In genomic region chr16:92610464-92610863, GRCm38 (mm10) we compare ENCODE assay signal across 17 mouse cellular contexts.
A peak's percentile ranks its signal among the peaks of the same experiment; 100 is the strongest.
DNase-seq lines count a peak whose midpoint lies in the region; ATAC-seq and TF ChIP-seq lines count a peak whose summit lies in the region.
"Had no signal": no experiment of that assay in that cellular context is flagged by ENCODE, and none has a peak within 500 bp of the region (broad histone marks: within the 10 kb centered on the region; RNA-seq: fewer than 3 reads in every experiment).

No protein-coding gene starts in this region.

- peaks cover 44% of the 10 kb centered on the region for H3K4me1 ChIP-seq in forebrain, embryonic 13.5 days
- H3K4me1 ChIP-seq in forebrain, postnatal 0 days (ENCODE audit: insufficient read depth): peaks cover 3% of the 10 kb centered on the region; the same call in 1 of the 2 replicates
- 0 out of 2 replicates have a peak, but pooled peaks cover 5% of the 10 kb centered on the region for H3K4me1 ChIP-seq in intestine, postnatal 0 days (replicated peaks; ENCODE audit: control insufficient read depth, insufficient read depth, low read length)
- H3K4me1 ChIP-seq in small intestine, adult 2 months (ENCODE audit: control insufficient read depth, insufficient read depth, insufficient read length, low read length): peaks cover 29% of the 10 kb centered on the region

- TF ChIP-seq POLR2A in small intestine, adult 2 months (IDR thresholded peaks at IDR 0.05; ENCODE audit: low read depth, low read length): no peak

- DNase-seq in forebrain, postnatal 0 days: no peak
- DNase-seq in retina, adult 2 months (ENCODE audit: low read depth, low spot score): peak; percentile 47
- DNase-seq in retina, embryonic 14.5 days (ENCODE audit: low spot score): no peak
- DNase-seq in adrenal gland, adult 18-20 months (ENCODE audit: low spot score in 2 of 2): no peak
- DNase-seq in adrenal gland, adult (ENCODE audit: inconsistent age in 2 of 2, low spot score in 1 of 2): no peak
- DNase-seq: adrenal gland, adult 2 months; kidney, adult 8-10 months; kidney, postnatal 25 days; liver; lung, adult 18-20 months; lung, postnatal 36 days; right cerebral cortex, postnatal 25 days had no signal

- H3K9me3 ChIP-seq in forebrain, embryonic 13.5 days (replicated peaks): no peaks in the 10 kb centered on the region
- H3K9me3 ChIP-seq in forebrain, postnatal 0 days (ENCODE audit: low read length): no peaks in the 10 kb centered on the region
- no peaks in the 10 kb centered on the region for H3K9me3 ChIP-seq in intestine, postnatal 0 days (ENCODE audit: control insufficient read depth)
- H3K9me3 ChIP-seq: stomach, embryonic 15.5 days had no signal

- H3K36me3 ChIP-seq in forebrain, embryonic 13.5 days (ENCODE audit: poor library complexity, severe bottlenecking): no peaks in the 10 kb centered on the region
- no peaks in the 10 kb centered on the region for H3K36me3 ChIP-seq in forebrain, postnatal 0 days (ENCODE audit: insufficient read depth)
- no peaks in the 10 kb centered on the region for H3K36me3 ChIP-seq in intestine, postnatal 0 days (ENCODE audit: control insufficient read depth, insufficient read depth)
- peaks cover under 1% of the 10 kb centered on the region; the same call in 1 of the 2 replicates for H3K36me3 ChIP-seq in small intestine, adult 2 months (ENCODE audit: control insufficient read depth, insufficient read depth, low read length)
- H3K36me3 ChIP-seq: stomach, embryonic 15.5 days had no signal

- ATAC-seq in forebrain, embryonic 13.5 days: no peak
- ATAC-seq in forebrain, postnatal 0 days: no peak
- 0 out of 2 replicates have a peak, but pooled peaks have one; percentile 16 for ATAC-seq in intestine, postnatal 0 days
- ATAC-seq: forebrain, embryonic 14.5 days had no signal

- no peak overlapping the region for H3K9ac ChIP-seq in forebrain, embryonic 13.5 days
- no peak overlapping the region for H3K9ac ChIP-seq in forebrain, postnatal 0 days
- no peak overlapping the region for H3K9ac ChIP-seq in intestine, postnatal 0 days (ENCODE audit: low read depth, low read length)
- H3K9ac ChIP-seq: stomach, embryonic 15.5 days had no signal

- no peak overlapping the region for H3K4me3 ChIP-seq in forebrain, embryonic 13.5 days
- no peak overlapping the region for H3K4me3 ChIP-seq in forebrain, postnatal 0 days (ENCODE audit: low read depth, low read length)
- no peak overlapping the region for H3K4me3 ChIP-seq in intestine, postnatal 0 days (ENCODE audit: low read depth, low read length)
- no peak overlapping the region for H3K4me3 ChIP-seq in small intestine, adult 2 months (ENCODE audit: low read depth, low read length)
- H3K4me3 ChIP-seq: stomach, embryonic 15.5 days had no signal

- no peak overlapping the region for H3K4me2 ChIP-seq in forebrain, embryonic 13.5 days
- no peak overlapping the region for H3K4me2 ChIP-seq in forebrain, postnatal 0 days (ENCODE audit: low read depth)
- H3K4me2 ChIP-seq in intestine, postnatal 0 days (replicated peaks; ENCODE audit: low read depth): peak overlapping the region; percentile 32; the same call in 1 of the 2 replicates
- H3K4me2 ChIP-seq: stomach, embryonic 15.5 days had no signal

- H3K27me3 ChIP-seq in forebrain, embryonic 13.5 days: peaks cover 89% of the 10 kb centered on the region
- peaks cover 31% of the 10 kb centered on the region for H3K27me3 ChIP-seq in forebrain, postnatal 0 days (ENCODE audit: insufficient read depth, low read length)
- peaks cover 13% of the 10 kb centered on the region for H3K27me3 ChIP-seq in intestine, postnatal 0 days (replicated peaks; ENCODE audit: control insufficient read depth, insufficient read depth, low read length)
- no peaks in the 10 kb centered on the region for H3K27me3 ChIP-seq in small intestine, adult 2 months (ENCODE audit: control insufficient read depth, insufficient read depth, low read length)
- H3K27me3 ChIP-seq: stomach, embryonic 15.5 days had no signal

- no peak for TF ChIP-seq CTCF in forebrain, postnatal 0 days (IDR thresholded peaks at IDR 0.05; ENCODE audit: low read depth)
- no peak for TF ChIP-seq CTCF in intestine, postnatal 0 days (IDR thresholded peaks at IDR 0.05; ENCODE audit: low read depth)
- no peak for TF ChIP-seq CTCF in small intestine, adult 2 months (IDR thresholded peaks at IDR 0.05; ENCODE audit: extremely low read depth, insufficient read length, insufficient replicate concordance, low read depth, low read length)

- WGBS in forebrain, embryonic 13.5 days: 10% methylated on average over 8 of the region's 8 CpGs
- 19% methylated on average over 8 of the region's 8 CpGs for WGBS in forebrain, postnatal 0 days
- 31% methylated on average over 8 of the region's 8 CpGs for WGBS in intestine, postnatal 0 days
- 32% methylated on average over 8 of the region's 8 CpGs for WGBS in small intestine, adult 2 months

- peak overlapping the region; percentile 52 for H3K27ac ChIP-seq in forebrain, embryonic 13.5 days
- H3K27ac ChIP-seq in forebrain, postnatal 0 days (ENCODE audit: low read depth, low read length): no peak overlapping the region
- no peak overlapping the region for H3K27ac ChIP-seq in intestine, postnatal 0 days (ENCODE audit: low read depth, low read length)
- H3K27ac ChIP-seq in small intestine, adult 2 months (ENCODE audit: insufficient read depth, low read depth, low read length): peak overlapping the region; percentile 82
- H3K27ac ChIP-seq: stomach, embryonic 15.5 days had no signal

Comparison
In these comparisons a context has a peak if more than half of its experiments do, and no peak if none do; other contexts are left out.
1. H3K27ac ChIP-seq: peak in forebrain, embryonic 13.5 days (single experiment) and small intestine, adult 2 months (single experiment); none in forebrain, postnatal 0 days (single experiment) and intestine, postnatal 0 days (single experiment).